Mouse (Mus musculus) mammary gland, adult 2 months (tissue): ENCODE results near the gene Wdr86. TPM values are rescaled to one million over a fixed set of nuclear protein-coding genes. Genes with fewer than 3 reads are reported as not detected.

Experiments used
- polyA plus RNA-seq: library from polyadenylated mRNA; depleted of rRNA; stranded (reverse); fragments of >200 nt; gene quantifications from 2 replicates; pipeline ENCODE4 v1.2.3, GENCODE M21; 2012; ENCODE audit warnings: low replicate concordance; rRNA removed

The Wdr86 gene
- 13.7 and 20.6 TPM in 2 replicates for polyA plus RNA-seq

DNA sequence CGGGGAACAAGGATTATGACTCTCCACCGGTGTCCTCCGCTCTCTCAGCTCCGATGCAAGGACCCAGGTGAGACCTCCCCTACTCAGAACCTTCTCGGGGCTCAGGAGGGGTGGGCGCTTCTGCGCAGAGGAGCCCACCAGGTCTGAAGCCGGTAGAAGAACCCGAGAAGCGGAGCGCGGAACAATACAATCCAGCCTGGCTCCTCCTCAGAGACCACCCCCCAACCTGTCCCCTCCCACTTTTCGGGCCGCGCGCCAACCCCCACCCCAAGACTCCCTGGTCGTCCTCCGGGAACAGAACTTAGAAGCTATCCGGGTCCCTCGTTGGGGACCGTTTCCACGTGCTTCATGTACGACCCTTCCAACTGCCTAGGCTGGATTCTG lies at the start of gene Wdr86:
Gene Wdr86 (minus strand): TSS at position 240 of the 384 bp plus-strand sequence.

DNA sequence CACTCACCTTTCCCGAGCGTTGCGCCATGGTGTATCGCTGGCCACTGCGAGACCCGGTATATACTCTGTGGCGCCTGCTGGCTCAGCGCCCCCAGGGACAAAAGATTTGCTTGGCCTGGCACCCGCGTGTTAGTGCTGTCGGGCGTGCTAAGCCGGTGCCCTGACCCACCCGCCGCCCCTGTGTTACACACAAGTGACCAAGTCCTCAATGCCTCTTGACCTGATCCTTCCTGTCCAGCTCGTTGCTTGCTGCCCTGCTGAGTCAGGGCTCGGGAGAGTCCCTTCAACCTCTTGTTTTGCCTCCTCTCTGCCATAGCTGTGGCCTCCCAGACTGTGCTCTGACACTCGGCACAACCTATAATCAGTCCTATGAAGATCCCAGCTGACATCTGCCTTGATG lies 27.3 kb upstream of the Wdr86 start, which contains the start of gene Crygn:
Gene Crygn (minus strand): TSS at position 193 of the 400 bp plus-strand sequence.

DNA sequence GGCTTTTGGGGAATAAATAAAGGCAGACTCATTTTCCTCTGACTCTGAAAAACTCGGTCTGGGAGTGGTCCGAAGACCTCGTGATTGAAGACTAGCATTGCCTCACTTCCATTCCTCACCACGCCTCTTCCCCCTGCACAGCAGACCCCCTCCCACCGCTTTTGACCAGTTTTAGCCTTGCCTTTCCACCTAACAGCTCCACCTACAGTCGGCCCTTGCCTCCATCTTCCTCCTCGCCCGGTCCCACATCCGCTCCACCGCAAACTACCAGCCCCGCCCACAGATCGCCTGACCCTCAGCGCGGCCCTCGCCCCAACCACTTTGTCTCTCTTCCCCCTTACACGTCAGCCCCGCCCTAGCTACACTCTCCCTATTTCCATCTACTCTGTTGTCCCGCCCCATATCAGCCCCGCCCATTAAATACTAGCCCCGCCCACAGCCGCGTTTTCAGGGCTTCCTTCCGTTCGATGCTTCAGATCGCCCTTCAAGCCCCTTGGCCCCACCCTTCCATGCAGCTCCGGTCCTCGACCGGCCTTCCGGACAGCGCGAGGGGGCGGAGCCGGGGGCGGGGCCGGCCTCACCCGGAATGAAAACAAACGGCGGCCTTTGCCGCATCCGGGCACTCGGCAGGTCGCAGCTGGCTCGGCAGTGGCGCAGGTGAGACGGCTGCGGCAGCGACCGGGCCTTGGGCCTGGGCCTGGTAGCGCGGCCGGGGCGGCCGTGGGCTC lies 45.0 kb downstream of the Wdr86 start, which contains the start of gene Nub1:
Gene Nub1 (plus strand): TSS at position 167 of the 728 bp plus-strand sequence.

Other genes starting within 250 kb of the Wdr86 start
- gene Gbx1, start 203.5 kb downstream of the Wdr86 start, polyA plus RNA-seq: 0.03 TPM in 1 of 2 replicates, not detected in the other
- gene Asb10, start 189.7 kb downstream of the Wdr86 start, polyA plus RNA-seq: 1.3 and 24.4 TPM in 2 replicates
- gene 4931409K22Rik, start 173.9 kb downstream of the Wdr86 start, polyA plus RNA-seq: not detected in 2 replicates
- gene Abcf2, start 153.3 kb downstream of the Wdr86 start, polyA plus RNA-seq: 53.6 and 75.4 TPM in 2 replicates
- gene Chpf2, start 144.0 kb downstream of the Wdr86 start, polyA plus RNA-seq: 47.7 and 76.0 TPM in 2 replicates
- 20.4 and 39.0 TPM in 2 replicates for gene Smarcd3, start 106.3 kb downstream of the Wdr86 start, polyA plus RNA-seq
- gene Nub1, start 45.2 kb downstream of the Wdr86 start, polyA plus RNA-seq: 52.8 and 55.2 TPM in 2 replicates
- 0.83 and 3.9 TPM in 2 replicates for gene Crygn, start 27.3 kb upstream of the Wdr86 start, polyA plus RNA-seq
- 21.8 and 24.5 TPM in 2 replicates for gene Rheb, start 111.9 kb upstream of the Wdr86 start, polyA plus RNA-seq